Mouse (Mus musculus): ENCODE results near the gene Lgalsl. TPM values are rescaled to one million over a fixed set of nuclear protein-coding genes. Genes with fewer than 3 reads are reported as not detected.

Gene Lgalsl
- polyA plus RNA-seq, 2 experiments = 25.5 to 52.0 TPM

GRCm38 (mm10) chr11:20806659-20807058 lies 24.2 kb downstream of the Lgalsl start:
- ATAC-seq (ENCODE audit: low FRiP score, low read depth) (no peak), DNase-seq (ENCODE audit: low spot score) (no peak)
- H3K4me2 ChIP-seq (replicated peaks; ENCODE audit: low read depth, low read length, severe bottlenecking) = no peak overlapping the region
- 83% methylated on average over 5 of the region's 5 CpGs for WGBS
- no peaks in the 10 kb centered on the region for H3K4me1 ChIP-seq (ENCODE audit: control insufficient read depth, insufficient read depth, low read length)
- H3K36me3 ChIP-seq (ENCODE audit: control insufficient read depth, insufficient read depth, low read length) = no peaks in the 10 kb centered on the region
- H3K27ac ChIP-seq (replicated peaks; ENCODE audit: low read depth, low read length) = no peak overlapping the region
- H3K4me3 ChIP-seq (replicated peaks; ENCODE audit: low read length) = no peak overlapping the region
- no peaks in the 10 kb centered on the region for H3K9me3 ChIP-seq (ENCODE audit: control insufficient read depth, low read length)
- H3K9ac ChIP-seq (ENCODE audit: low read depth, low read length, severe bottlenecking) = no peak overlapping the region
- no peak for TF ChIP-seq POLR2A (IDR thresholded peaks at IDR 0.05; ENCODE audit: borderline replicate concordance, extremely low read depth, insufficient read depth, insufficient read length)
- no peaks in the 10 kb centered on the region for H3K27me3 ChIP-seq (ENCODE audit: control insufficient read depth, insufficient read depth, low read length)

- H3K27me3 ChIP-seq (ENCODE audit: control insufficient read depth, insufficient read depth, low read length) = no peaks in the 10 kb centered on the region
- H3K4me1 ChIP-seq (ENCODE audit: control insufficient read depth, insufficient read depth, low read length) = peaks cover 3% of the 10 kb centered on the region
- no peaks in the 10 kb centered on the region for H3K36me3 ChIP-seq (ENCODE audit: control insufficient read depth, insufficient read depth, low read length)
- no peak overlapping the region for H3K9ac ChIP-seq (ENCODE audit: low read depth, low read length, severe bottlenecking)
- 57% methylated on average over 4 of the region's 4 CpGs for WGBS
- ATAC-seq (ENCODE audit: low FRiP score, low read depth) = no peak
- no peak for TF ChIP-seq POLR2A (IDR thresholded peaks at IDR 0.05; ENCODE audit: borderline replicate concordance, extremely low read depth, insufficient read depth, insufficient read length)
- no peak overlapping the region for H3K27ac ChIP-seq (replicated peaks; ENCODE audit: low read depth, low read length)
- no peaks in the 10 kb centered on the region for H3K9me3 ChIP-seq (ENCODE audit: control insufficient read depth, low read length)
- DNase-seq (ENCODE audit: low spot score) = no peak
- H3K4me3 ChIP-seq (replicated peaks; ENCODE audit: low read length) = no peak overlapping the region
- no peak overlapping the region for H3K4me2 ChIP-seq (replicated peaks; ENCODE audit: low read depth, low read length, severe bottlenecking)
Observed at GRCm38 (mm10) chr11:20805604-20806249, 25.1 kb downstream of the Lgalsl start.

GRCm38 (mm10) chr11:20804416-20804815 lies 26.4 kb downstream of the Lgalsl start:
- Histone ChIP-seq H3K27ac (replicated peaks; ENCODE audit: low read depth, low read length) (no peak overlapping the region), H3K4me2 (replicated peaks; ENCODE audit: low read depth, low read length, severe bottlenecking) (no peak overlapping the region), H3K4me1 (ENCODE audit: control insufficient read depth, insufficient read depth, low read length) (peaks cover 11% of the 10 kb centered on the region), H3K27me3 (ENCODE audit: control insufficient read depth, insufficient read depth, low read length) (no peaks in the 10 kb centered on the region), H3K9me3 (ENCODE audit: control insufficient read depth, low read length) (no peaks in the 10 kb centered on the region), H3K36me3 (ENCODE audit: control insufficient read depth, insufficient read depth, low read length) (no peaks in the 10 kb centered on the region), H3K9ac (ENCODE audit: low read depth, low read length, severe bottlenecking) (no peak overlapping the region), H3K4me3 (replicated peaks; ENCODE audit: low read length) (no peak overlapping the region)
- 96% methylated on average over 4 of the region's 4 CpGs for WGBS
- no peak for TF ChIP-seq POLR2A (IDR thresholded peaks at IDR 0.05; ENCODE audit: borderline replicate concordance, extremely low read depth, insufficient read depth, insufficient read length)
- ATAC-seq (ENCODE audit: low FRiP score, low read depth) (no peak), DNase-seq (ENCODE audit: low spot score) (no peak)

GRCm38 (mm10) chr11:20800277-20801092 lies 30.4 kb downstream of the Lgalsl start:
- H3K4me1 ChIP-seq (ENCODE audit: control insufficient read depth, insufficient read depth, low read length) = peaks cover 11% of the 10 kb centered on the region
- 0 out of 2 replicates have a peak overlapping the region, but pooled peaks have one; percentile 11 for H3K4me2 ChIP-seq (replicated peaks; ENCODE audit: low read depth, low read length, severe bottlenecking)
- WGBS = 18% methylated on average over 14 of the region's 14 CpGs
- H3K36me3 ChIP-seq (ENCODE audit: control insufficient read depth, insufficient read depth, low read length) = no peaks in the 10 kb centered on the region
- H3K27me3 ChIP-seq (ENCODE audit: control insufficient read depth, insufficient read depth, low read length) = no peaks in the 10 kb centered on the region
- H3K9me3 ChIP-seq (ENCODE audit: control insufficient read depth, low read length) = 0 out of 2 replicates have a peak, but pooled peaks cover 6% of the 10 kb centered on the region
- no peak for TF ChIP-seq POLR2A (IDR thresholded peaks at IDR 0.05; ENCODE audit: borderline replicate concordance, extremely low read depth, insufficient read depth, insufficient read length)
- no peak overlapping the region; the same call in 1 of the 2 replicates for H3K27ac ChIP-seq (replicated peaks; ENCODE audit: low read depth, low read length)
- H3K4me3 ChIP-seq (replicated peaks; ENCODE audit: low read length) = no peak overlapping the region
- ATAC-seq (ENCODE audit: low FRiP score, low read depth) (peak; percentile 77), DNase-seq (ENCODE audit: low spot score) (peak; percentile 57)
- H3K9ac ChIP-seq (ENCODE audit: low read depth, low read length, severe bottlenecking) = no peak overlapping the region

GRCm38 (mm10) chr11:20797841-20798240 lies 33.0 kb downstream of the Lgalsl start:
- Histone ChIP-seq H3K36me3 (ENCODE audit: control insufficient read depth, insufficient read depth, low read length) (no peaks in the 10 kb centered on the region), H3K9ac (ENCODE audit: low read depth, low read length, severe bottlenecking) (no peak overlapping the region), H3K4me1 (ENCODE audit: control insufficient read depth, insufficient read depth, low read length) (peaks cover 11% of the 10 kb centered on the region), H3K9me3 (ENCODE audit: control insufficient read depth, low read length) (0 out of 2 replicates have a peak, but pooled peaks cover 6% of the 10 kb centered on the region), H3K4me2 (replicated peaks; ENCODE audit: low read depth, low read length, severe bottlenecking) (no peak overlapping the region), H3K27ac (replicated peaks; ENCODE audit: low read depth, low read length) (no peak overlapping the region), H3K4me3 (replicated peaks; ENCODE audit: low read length) (no peak overlapping the region), H3K27me3 (ENCODE audit: control insufficient read depth, insufficient read depth, low read length) (no peaks in the 10 kb centered on the region)
- TF ChIP-seq POLR2A (IDR thresholded peaks at IDR 0.05; ENCODE audit: borderline replicate concordance, extremely low read depth, insufficient read depth, insufficient read length) = no peak
- 93% methylated on average over 6 of the region's 6 CpGs for WGBS
- DNase-seq (ENCODE audit: low spot score) = no peak
- no peak for ATAC-seq (ENCODE audit: low FRiP score, low read depth)

Data from limb, embryonic 14.5 days (tissue).